Mouse (Mus musculus) urinary bladder, postnatal 10 days (tissue): Measurements from ENCODE around the gene Gm20481.
"Not testable (repeated sequence)": the region's sequence is repeated elsewhere in the genome, so short reads cannot be mapped to it uniquely, and the experiment has no call there.

Source experiments
- DNase-seq: peaks from one replicate; pipeline ENCODE4 v3.0.0; 2022; ENCODE audit warnings: low spot score

Gm20481 gene

GRCm38 (mm10) chr17:34975581-34976492 is 6.1 kb downstream of the Gm20481 start:
- DNase-seq: no peak

GRCm38 (mm10) chr17:34977000-34977399 is 7.3 kb downstream of the Gm20481 start:
- no peak for DNase-seq

- DNase-seq: no peak
These were observed 8.5 kb downstream of the Gm20481 start for GRCm38 (mm10) chr17:34978239-34978638.

- DNase-seq: no peak
These were observed 9.9 kb downstream of the Gm20481 start for GRCm38 (mm10) chr17:34979631-34980030.

GRCm38 (mm10) chr17:34980655-34981054 is 10.9 kb downstream of the Gm20481 start:
- DNase-seq: no peak

GRCm38 (mm10) chr17:34981690-34982180 is 12.0 kb downstream of the Gm20481 start, which contains the start of gene Lsm2:
Lsm2 (plus strand) TSS chr17:34981862.
- DNase-seq: peak; percentile 63

GRCm38 (mm10) chr17:34982328-34982727 is 12.6 kb downstream of the Gm20481 start:
- no peak for DNase-seq

GRCm38 (mm10) chr17:34984218-34984617 is 14.5 kb downstream of the Gm20481 start:
- no peak for DNase-seq

- no peak for DNase-seq
These were observed 25.0 kb downstream of the Gm20481 start for GRCm38 (mm10) chr17:34994751-34995150.

GRCm38 (mm10) chr17:34995192-34995591 is 25.5 kb downstream of the Gm20481 start:
- DNase-seq: not testable (repeated sequence)

- DNase-seq: not testable (repeated sequence)
These were observed 26.2 kb downstream of the Gm20481 start for GRCm38 (mm10) chr17:34995927-34996326.

GRCm38 (mm10) chr17:34996411-34997141 is 26.9 kb downstream of the Gm20481 start:
- DNase-seq: no peak

- no peak for DNase-seq
These were observed 27.4 kb downstream of the Gm20481 start for GRCm38 (mm10) chr17:34997142-34997483.

- DNase-seq: no peak
These were observed 29.1 kb downstream of the Gm20481 start for GRCm38 (mm10) chr17:34998526-34999430.

- DNase-seq: not testable (repeated sequence)
These were observed 30.4 kb downstream of the Gm20481 start for GRCm38 (mm10) chr17:34999871-35000716.

- no peak for DNase-seq
These were observed 31.2 kb downstream of the Gm20481 start, which contains the start of gene Vars for GRCm38 (mm10) chr17:35000717-35001451. Vars (plus strand) TSS chr17:35000987.

GRCm38 (mm10) chr17:35001452-35002152 is 31.9 kb downstream of the Gm20481 start:
- no peak for DNase-seq

- DNase-seq: no peak
These were observed 32.6 kb downstream of the Gm20481 start for GRCm38 (mm10) chr17:35002153-35002865.
